Mouse (Mus musculus) G1E (cell line): ENCODE results near the gene Gda. TPM values are rescaled to one million over a fixed set of nuclear protein-coding genes. Genes with fewer than 3 reads are reported as not detected.

Experiments
- ATAC-seq: 2 replicates; pipeline ENCODE4 v1.8.0; 2016; ENCODE audit warnings: mild to moderate bottlenecking; ENCODE audit not compliant: insufficient number of reproducible peaks, poor library complexity, low FRiP score, severe bottlenecking; ENCODE audit errors: extremely low read depth
- DNase-seq: peaks from one replicate; pipeline ENCODE4 v3.0.0; 2012; ENCODE audit warnings: low spot score
- H3K27me3 ChIP-seq: 2 replicates; pipeline ENCODE4 v1.6.1; 2012; ENCODE audit warnings: mild to moderate bottlenecking, low read length, inconsistent platforms; ENCODE audit not compliant: insufficient read depth
- H3K36me3 ChIP-seq: replicated peaks from 2 replicates; pipeline ENCODE3; 2012; ENCODE audit warnings: mild to moderate bottlenecking, inconsistent platforms
- H3K4me1 ChIP-seq: 2 replicates; pipeline ENCODE4 v1.6.1; 2012; ENCODE audit warnings: low read depth, low read length, inconsistent platforms, mixed read lengths; ENCODE audit not compliant: insufficient read depth
- H3K4me3 ChIP-seq: 2 replicates; pipeline ENCODE4 v1.5.1; 2012; ENCODE audit warnings: low read depth, mild to moderate bottlenecking, inconsistent platforms, low read length, moderate library complexity, mixed read lengths
- H3K9me3 ChIP-seq: replicated peaks from 2 replicates; pipeline ENCODE4 v1.6.1; 2012; ENCODE audit warnings: inconsistent platforms
- CTCF ChIP-seq: IDR thresholded peaks from 2 replicates; pipeline ENCODE4 v1.5.1; 2012; ENCODE audit warnings: low read depth, low read length, inconsistent platforms, mixed read lengths
- GATA1 ChIP-seq: IDR thresholded peaks from 2 replicates; pipeline ENCODE4 v1.6.1; 2012; ENCODE audit warnings: borderline replicate concordance, low read length, inconsistent platforms, mixed read lengths
- GATA2 ChIP-seq: IDR thresholded peaks from 2 replicates; pipeline ENCODE4 v1.6.1; 2012; ENCODE audit warnings: low read depth, low read length, inconsistent platforms, borderline replicate concordance
- POLR2AphosphoS5 ChIP-seq: IDR thresholded peaks from 2 replicates; pipeline ENCODE4 v1.6.1; 2012; ENCODE audit warnings: low read depth, low read length, inconsistent platforms; ENCODE audit not compliant: insufficient replicate concordance
- TAL1 ChIP-seq: conservative IDR thresholded peaks from 2 replicates; pipeline ENCODE4 v1.6.1; 2012; ENCODE audit warnings: low read depth, low read length, inconsistent platforms, mixed read lengths
- polyA plus RNA-seq: library from polyadenylated mRNA; stranded (reverse); fragments of >175 nt; gene quantifications from 2 replicates; pipeline ENCODE4 v1.2.3, GENCODE M21; 2012
- total RNA-seq, 2 experiments: library from RNA; stranded (forward) in 1 of 2; stranded (reverse) in 1 of 2; fragments of 200-1000 nt in 1 of 2; fragments of >200 nt in 1 of 2; fragmentation: Nextera tagmentation in 1 of 2; gene quantifications; 2 replicates each; pipeline ENCODE4 v1.2.3; 2014 to 2017

Gda gene
- total and polyA plus RNA-seq, 3 experiments = 1.7 to 21.0 (median 6.0) TPM

GRCm38 (mm10) chr19:21349634-21350033, 123.6 kb downstream of the Gda start:
- ATAC-seq = no peak
- DNase-seq = no peak
- Histone ChIP-seq H3K4me3 (no peak overlapping the region), H3K27me3 (peaks cover 13% of the 10 kb centered on the region), H3K36me3 (no peaks in the 10 kb centered on the region), H3K9me3 (no peaks in the 10 kb centered on the region), H3K4me1 (no peaks in the 10 kb centered on the region)
- no peak for TF ChIP-seq CTCF

- no peaks in the 10 kb centered on the region for H3K36me3 ChIP-seq
- ATAC-seq (no peak), DNase-seq (no peak)
- no peaks in the 10 kb centered on the region for H3K4me1 ChIP-seq
- no peak overlapping the region for H3K4me3 ChIP-seq
- TF ChIP-seq GATA2 = no peak
- TF ChIP-seq POLR2AphosphoS5 = no peak
- TF ChIP-seq CTCF = no peak
- no peak for TF ChIP-seq GATA1
- no peak for TF ChIP-seq TAL1
- peaks cover 12% of the 10 kb centered on the region for H3K27me3 ChIP-seq
- H3K9me3 ChIP-seq = no peaks in the 10 kb centered on the region
Observed at GRCm38 (mm10) chr19:21346646-21347045, 126.6 kb downstream of the Gda start.

Other genes starting within 250 kb of the Gda start
- 88.6 and 102 TPM in 2 replicates for gene Zfand5, start 201.2 kb downstream of the Gda start, total RNA-seq (2014; fragmentation: Nextera tagmentation)
- 53.6 and 66.8 TPM in 2 replicates for gene Zfand5, start 201.2 kb downstream of the Gda start, total RNA-seq (2017)
- 9.5 and 13.9 TPM in 2 replicates for gene Zfand5, start 201.2 kb downstream of the Gda start, polyA plus RNA-seq
- gene 1110059E24Rik, start 179.5 kb upstream of the Gda start, total RNA-seq (2014; fragmentation: Nextera tagmentation) = 23.9 and 25.6 TPM in 2 replicates
- gene 1110059E24Rik, start 179.5 kb upstream of the Gda start, total RNA-seq (2017) = 35.5 and 41.1 TPM in 2 replicates
- 0.94 TPM in 2 replicates for gene 1110059E24Rik, start 179.5 kb upstream of the Gda start, polyA plus RNA-seq
- gene Abhd17b, start 179.7 kb upstream of the Gda start, total RNA-seq (2014; fragmentation: Nextera tagmentation) = 25.3 and 26.4 TPM in 2 replicates
- gene Abhd17b, start 179.7 kb upstream of the Gda start, total RNA-seq (2017) = 33.0 and 34.0 TPM in 2 replicates
- 7.6 and 8.0 TPM in 2 replicates for gene Abhd17b, start 179.7 kb upstream of the Gda start, polyA plus RNA-seq